Mouse (Mus musculus) brown adipose tissue, adult 24 weeks (tissue): ENCODE measurements around the gene Tlcd1. TPM values are rescaled to one million over a fixed set of nuclear protein-coding genes. Genes with fewer than 3 reads are reported as not detected.

Experiments
- H3K27ac ChIP-seq: fragments of 200-500 bp; replicated peaks from 2 replicates; pipeline ENCODE4 v1.5.1; 2012; ENCODE audit warnings: low read depth, mild to moderate bottlenecking, low read length
- H3K4me1 ChIP-seq: fragments of 200-500 bp; 2 replicates; pipeline ENCODE4 v1.6.1; 2012; ENCODE audit warnings: low read length, mixed read lengths; ENCODE audit not compliant: control insufficient read depth, insufficient read depth, insufficient read length
- H3K4me3 ChIP-seq: fragments of 200-500 bp; 2 replicates; pipeline ENCODE4 v1.5.1; 2012; ENCODE audit warnings: low read depth, mild to moderate bottlenecking, low read length, moderate library complexity; ENCODE audit not compliant: insufficient read depth
- polyA plus RNA-seq: library from polyadenylated mRNA; stranded (reverse); fragments of >200 nt; gene quantifications from 2 replicates; pipeline ENCODE4 v1.2.4, GENCODE M21; 2012; ENCODE audit not compliant: missing spikeins, insufficient read depth, insufficient read length

The Tlcd1 gene
- polyA plus RNA-seq, 1 experiment: 118 TPM

- Histone ChIP-seq H3K4me1 (peaks cover 4% of the 10 kb centered on the region; the same call in 1 of the 2 replicates), H3K27ac (peak overlapping the region; percentile 90), H3K4me3 (peak overlapping the region; percentile 72)
Observed at GRCm38 (mm10) chr11:78194411-78195100, 18.0 kb downstream of the Tlcd1 start.

GRCm38 (mm10) chr11:78195101-78195863 lies 18.8 kb downstream of the Tlcd1 start:
- H3K4me1 ChIP-seq: peaks cover 4% of the 10 kb centered on the region; the same call in 1 of the 2 replicates
- H3K4me3 ChIP-seq: peak overlapping the region; percentile 72
- H3K27ac ChIP-seq: peak overlapping the region; percentile 90

GRCm38 (mm10) chr11:78202372-78202771 lies 25.9 kb downstream of the Tlcd1 start:
- H3K4me1 ChIP-seq: peaks cover 10% of the 10 kb centered on the region
- H3K4me3 ChIP-seq: no peak overlapping the region
- H3K27ac ChIP-seq: peak overlapping the region; percentile 56

- Histone ChIP-seq H3K4me3 (no peak overlapping the region), H3K4me1 (peaks cover 10% of the 10 kb centered on the region), H3K27ac (no peak overlapping the region)
Observed at GRCm38 (mm10) chr11:78204287-78204686, 27.8 kb downstream of the Tlcd1 start.

GRCm38 (mm10) chr11:78205361-78206206 lies 29.1 kb downstream of the Tlcd1 start:
- Histone ChIP-seq H3K4me3 (no peak overlapping the region), H3K4me1 (peaks cover 10% of the 10 kb centered on the region), H3K27ac (no peak overlapping the region)

GRCm38 (mm10) chr11:78207190-78207589 lies 30.7 kb downstream of the Tlcd1 start:
- no peak overlapping the region for H3K4me3 ChIP-seq
- H3K4me1 ChIP-seq: peaks cover 10% of the 10 kb centered on the region
- H3K27ac ChIP-seq: no peak overlapping the region

GRCm38 (mm10) chr11:78209886-78210285 lies 33.4 kb downstream of the Tlcd1 start:
- no peak overlapping the region for H3K27ac ChIP-seq
- no peak overlapping the region for H3K4me3 ChIP-seq

GRCm38 (mm10) chr11:78210615-78211014 lies 34.1 kb downstream of the Tlcd1 start:
- Histone ChIP-seq H3K4me1 (no peaks in the 10 kb centered on the region), H3K4me3 (no peak overlapping the region), H3K27ac (peak overlapping the region; percentile 25; the same call in 1 of the 2 replicates)

More at GRCm38 (mm10) chr11:78209886-78210285, 33.4 kb downstream of the Tlcd1 start:
- H3K4me1 ChIP-seq: no peaks in the 10 kb centered on the region

- Histone ChIP-seq H3K4me3 (no peak overlapping the region), H3K27ac (no peak overlapping the region), H3K4me1 (no peaks in the 10 kb centered on the region)
Observed at GRCm38 (mm10) chr11:78211513-78211912, 35.0 kb downstream of the Tlcd1 start.

- Histone ChIP-seq H3K27ac (no peak overlapping the region), H3K4me3 (no peak overlapping the region), H3K4me1 (no peaks in the 10 kb centered on the region)
Observed at GRCm38 (mm10) chr11:78213086-78213817, 36.7 kb downstream of the Tlcd1 start.

- no peak overlapping the region for H3K27ac ChIP-seq
- H3K4me1 ChIP-seq: no peaks in the 10 kb centered on the region
- H3K4me3 ChIP-seq: no peak overlapping the region
Observed at GRCm38 (mm10) chr11:78215709-78216317, 39.3 kb downstream of the Tlcd1 start.

GRCm38 (mm10) chr11:78223586-78223985 lies 47.1 kb downstream of the Tlcd1 start:
- Histone ChIP-seq H3K27ac (no peak overlapping the region), H3K4me3 (no peak overlapping the region), H3K4me1 (no peaks in the 10 kb centered on the region)
